9 mouse cellular contexts compared by ENCODE assay signal in genomic region chr1:192090689-192091567, GRCm38 (mm10). TPM values are rescaled to one million over a fixed set of nuclear protein-coding genes. Genes with fewer than 3 reads are reported as not detected.
DNase-seq lines count a peak whose midpoint lies in the region; ATAC-seq and TF ChIP-seq lines count a peak whose summit lies in the region.
"Had no signal": no experiment of that assay in that cellular context is flagged by ENCODE, and none has a peak within 500 bp of the region (broad histone marks: within the 10 kb centered on the region; RNA-seq: fewer than 3 reads in every experiment).

No protein-coding gene starts in this region.

- no peak for ATAC-seq in heart, embryonic 12.5 days (ENCODE audit: insufficient number of reproducible peaks, low FRiP score)
- no peak for ATAC-seq in limb, embryonic 14.5 days (ENCODE audit: low FRiP score, low read depth)
- ATAC-seq in megakaryocyte-erythroid progenitor cell, adult 5-6 weeks (replicated peaks; ENCODE audit: low FRiP score, low TSS enrichment, poor library complexity, severe bottlenecking) = no peak

- H3K36me3 ChIP-seq in heart, embryonic 12.5 days = no peaks in the 10 kb centered on the region
- H3K36me3 ChIP-seq in thymus, adult 2 months (ENCODE audit: control insufficient read depth, insufficient read depth, low read length) = no peaks in the 10 kb centered on the region
- H3K36me3 ChIP-seq in limb, embryonic 14.5 days (ENCODE audit: control insufficient read depth, insufficient read depth, low read length) = no peaks in the 10 kb centered on the region

- H3K9ac ChIP-seq in heart, embryonic 12.5 days = peak overlapping the region; percentile 48; the same call in 1 of the 2 replicates
- peak overlapping the region; percentile 80 for H3K9ac ChIP-seq in limb, embryonic 14.5 days (ENCODE audit: low read depth, low read length, severe bottlenecking)

- 68% methylated on average over 11 of the region's 11 CpGs for WGBS in heart, embryonic 12.5 days
- WGBS in thymus, adult 2 months = 66% methylated on average over 11 of the region's 11 CpGs
- WGBS in limb, embryonic 14.5 days = 65% methylated on average over 11 of the region's 11 CpGs

- H3K4me3 ChIP-seq in heart, embryonic 12.5 days = peak overlapping the region; percentile 69
- H3K4me3 ChIP-seq in thymus, adult 2 months (ENCODE audit: control insufficient read depth, insufficient read depth, low read length) = 0 out of 2 replicates have a peak overlapping the region, but pooled peaks have one; percentile 8
- peak overlapping the region; percentile 65; the same call in 1 of the 2 replicates for H3K4me3 ChIP-seq in limb, embryonic 14.5 days (replicated peaks; ENCODE audit: low read length)

- no peak for TF ChIP-seq CTCF in thymus, adult 2 months (IDR thresholded peaks at IDR 0.05; ENCODE audit: borderline replicate concordance, control insufficient read depth, extremely low read depth, insufficient read depth, low read length, poor library complexity)

- peak overlapping the region; percentile 87 for H3K4me2 ChIP-seq in heart, embryonic 12.5 days
- peak overlapping the region; percentile 93 for H3K4me2 ChIP-seq in limb, embryonic 14.5 days (replicated peaks; ENCODE audit: low read depth, low read length, severe bottlenecking)

- no peak for DNase-seq in heart, postnatal 25 days (ENCODE audit: low spot score)
- DNase-seq in thymus, adult 2 months = no peak
- no peak for DNase-seq in thymus, postnatal 10 days (ENCODE audit: low spot score in 2 of 2)
- no peak for DNase-seq in limb, embryonic 14.5 days (ENCODE audit: low spot score)
- no peak for DNase-seq in frontal cortex, postnatal 10 days (ENCODE audit: low spot score in 2 of 2)
- no peak for DNase-seq in embryo, embryonic 10 days (ENCODE audit: low spot score)
- DNase-seq: lung, adult 18-20 months had no signal

- H3K9me3 ChIP-seq in heart, embryonic 12.5 days (replicated peaks) = no peaks in the 10 kb centered on the region
- no peaks in the 10 kb centered on the region for H3K9me3 ChIP-seq in limb, embryonic 14.5 days (ENCODE audit: control insufficient read depth, low read length)

- peaks cover 15% of the 10 kb centered on the region; the same call in 1 of the 2 replicates for H3K27me3 ChIP-seq in heart, embryonic 12.5 days (replicated peaks)
- no peaks in the 10 kb centered on the region for H3K27me3 ChIP-seq in thymus, adult 2 months (ENCODE audit: control insufficient read depth, insufficient read depth, low read length)
- 0 out of 2 replicates have a peak, but pooled peaks cover 5% of the 10 kb centered on the region for H3K27me3 ChIP-seq in limb, embryonic 14.5 days (ENCODE audit: control insufficient read depth, insufficient read depth, low read length)

- no peak for TF ChIP-seq POLR2A in thymus, adult 2 months (IDR thresholded peaks at IDR 0.05; ENCODE audit: control insufficient read depth, extremely low read depth, insufficient read depth, low read length, poor library complexity)
- TF ChIP-seq POLR2A in limb, embryonic 14.5 days (IDR thresholded peaks at IDR 0.05; ENCODE audit: borderline replicate concordance, extremely low read depth, insufficient read depth, insufficient read length) = no peak

- H3K4me1 ChIP-seq in heart, embryonic 12.5 days (replicated peaks) = peaks cover 40% of the 10 kb centered on the region
- H3K4me1 ChIP-seq in thymus, adult 2 months (replicated peaks; ENCODE audit: control insufficient read depth, insufficient read depth, low read length) = peaks cover 19% of the 10 kb centered on the region
- H3K4me1 ChIP-seq in limb, embryonic 14.5 days (ENCODE audit: control insufficient read depth, insufficient read depth, low read length) = peaks cover 11% of the 10 kb centered on the region; the same call in 1 of the 2 replicates

- intact Hi-C loops in heart, postnatal 25 days (cut with DNase I) = loop anchor here (5.0 kb wide), 1 partner anchor 514 kb away; the partner anchor contains the start of genes Dtl and Ints7

- no peak overlapping the region for H3K27ac ChIP-seq in heart, embryonic 12.5 days (ENCODE audit: poor library complexity, severe bottlenecking)
- H3K27ac ChIP-seq in thymus, adult 2 months (ENCODE audit: control insufficient read depth, insufficient read depth, low read length) = no peak overlapping the region
- H3K27ac ChIP-seq in limb, embryonic 14.5 days (replicated peaks; ENCODE audit: low read depth, low read length) = no peak overlapping the region

RNA-seq across cellular contexts. Expression of gene Traf5, which starts 1.4 kb away (rescaled TPM):
- polyA plus RNA-seq in heart, embryonic 12.5 days (2016; fragmentation: Nextera tagmentation; extraction: Ambion mirVana) = 10.6 and 10.8 TPM in 2 replicates
- 1 to 10 TPM; 7.0 to 7.5 TPM for total RNA-seq in heart, postnatal 25 days (2021)
- polyA plus RNA-seq in thymus, adult 2 months (2012; rRNA removed) = 10.1 and 10.5 TPM in 2 replicates
- polyA plus RNA-seq in limb, embryonic 14.5 days (2012; rRNA removed) = 20.7 and 21.0 TPM in 2 replicates
- 19.1 and 21.9 TPM in 2 replicates for polyA plus RNA-seq in limb, embryonic 14.5 days (2014; fragmentation: Nextera tagmentation; extraction: Ambion mirVana)
- 3.8 and 8.5 TPM in 2 replicates for total RNA-seq in megakaryocyte-erythroid progenitor cell, adult 5-6 weeks (2014; fragmentation: Nextera tagmentation)
- 2.8 and 5.7 TPM in 2 replicates for total RNA-seq in megakaryocyte-erythroid progenitor cell, adult 5-6 weeks (2017)

RNA-seq across cellular contexts. Expression of gene Rcor3, which starts 46.9 kb away (rescaled TPM):
- 31.3 and 31.6 TPM in 2 replicates for polyA plus RNA-seq in heart, embryonic 12.5 days (2016; fragmentation: Nextera tagmentation; extraction: Ambion mirVana)
- 10 to 100 TPM; 32.1 to 35.8 TPM for total RNA-seq in heart, postnatal 25 days (2021)
- polyA plus RNA-seq in thymus, adult 2 months (2012; rRNA removed) = 29.9 and 30.4 TPM in 2 replicates
- 49.8 and 73.2 TPM in 2 replicates for polyA plus RNA-seq in limb, embryonic 14.5 days (2012; rRNA removed)
- 34.3 and 39.1 TPM in 2 replicates for polyA plus RNA-seq in limb, embryonic 14.5 days (2014; fragmentation: Nextera tagmentation; extraction: Ambion mirVana)
- 26.1 and 35.9 TPM in 2 replicates for total RNA-seq in megakaryocyte-erythroid progenitor cell, adult 5-6 weeks (2014; fragmentation: Nextera tagmentation)
- total RNA-seq in megakaryocyte-erythroid progenitor cell, adult 5-6 weeks (2017) = 18.3 and 28.4 TPM in 2 replicates

Comparison
In these comparisons a context has a peak if more than half of its experiments do, and no peak if none do; other contexts are left out.
1. H3K4me3 ChIP-seq: peak in every context shown above with its lines; median percentile 69 in heart, embryonic 12.5 days; 65 in limb, embryonic 14.5 days; 8 in thymus, adult 2 months.